Mouse (Mus musculus) frontal cortex, adult 2 months (tissue): ENCODE measurements at regions not wholly inside any gene's neighbourhood (a gene's known extent, or its start where the extent isn't known, plus 50 kb on each side); places are given as distances from the start of the nearest gene placed in this dataset.
A peak's percentile ranks its signal among the peaks of the same experiment; 100 is the strongest.

Experiments used
- DNase-seq, 2 experiments: peaks; one replicate each; pipeline ENCODE4 v3.0.0; 2022; ENCODE audit warnings: low spot score in 1 of 2; ENCODE audit errors: extremely low spot score in 1 of 2

DNA sequence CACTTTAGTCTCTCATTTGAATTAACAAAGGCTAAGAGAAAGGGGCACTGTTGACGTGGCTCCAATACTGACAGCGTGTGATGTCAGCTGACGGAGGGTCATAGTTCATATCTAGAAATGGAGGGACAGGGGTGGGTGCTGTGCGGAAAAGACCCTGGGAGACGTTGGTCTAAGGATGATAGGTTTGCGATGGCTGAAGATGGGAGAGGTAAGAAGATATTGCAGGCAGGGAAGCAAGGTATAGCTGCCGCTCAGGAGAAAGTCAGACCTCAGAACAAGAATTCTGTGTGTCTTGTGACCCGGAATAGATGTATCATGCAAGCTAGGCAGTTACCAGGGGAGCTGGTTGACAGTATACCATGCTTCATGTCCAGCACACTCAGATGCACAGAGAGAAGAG is 130.8 kb upstream of the Lrig1 start:
- no peak for DNase-seq

DNA sequence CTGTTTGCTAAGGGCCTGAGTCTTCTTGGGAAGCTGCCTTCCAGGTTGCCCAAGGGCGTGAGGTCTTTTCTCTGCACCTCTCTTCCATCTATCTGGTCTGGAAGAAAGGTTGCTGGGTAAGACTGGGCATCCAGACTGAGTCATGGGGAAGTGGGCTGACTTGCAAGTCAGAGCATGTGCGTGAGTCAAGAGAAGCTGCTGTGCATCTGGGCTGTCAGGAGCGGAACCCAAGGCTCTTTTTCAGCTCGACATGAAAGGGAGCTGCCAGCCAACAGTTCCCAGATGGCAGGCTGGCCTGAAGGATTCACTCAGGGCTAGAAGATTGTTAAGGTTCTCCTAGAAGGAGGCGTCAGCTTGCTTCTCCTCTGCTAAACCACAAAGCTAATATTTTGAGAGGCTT is 129.3 kb upstream of the Lrig1 start:
- peak; percentile 39 to 59 for DNase-seq

GRCm38 (mm10) chr6:94826656-94827055 is 126.7 kb upstream of the Lrig1 start:
- DNase-seq: no peak

DNA sequence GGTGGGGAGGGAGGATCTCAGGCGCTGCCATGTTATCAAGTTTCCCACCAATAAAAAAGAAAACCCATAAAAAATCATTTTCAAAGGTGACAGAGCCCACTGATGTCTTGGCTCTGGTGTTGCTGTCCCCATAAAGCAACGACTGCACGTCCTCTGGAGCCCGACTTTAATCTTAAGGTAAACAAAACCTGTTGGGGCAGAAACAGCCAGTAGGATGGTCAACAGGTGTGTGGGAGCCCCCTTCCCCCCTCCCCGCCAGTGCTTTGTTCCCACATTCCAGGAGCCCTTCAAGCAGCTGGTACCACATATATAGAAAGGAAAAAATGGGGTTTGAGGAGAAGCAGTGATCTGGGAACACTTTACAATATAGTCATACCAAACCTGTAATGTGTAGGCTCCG is 118.3 kb upstream of the Lrig1 start:
- DNase-seq: no peak

DNA sequence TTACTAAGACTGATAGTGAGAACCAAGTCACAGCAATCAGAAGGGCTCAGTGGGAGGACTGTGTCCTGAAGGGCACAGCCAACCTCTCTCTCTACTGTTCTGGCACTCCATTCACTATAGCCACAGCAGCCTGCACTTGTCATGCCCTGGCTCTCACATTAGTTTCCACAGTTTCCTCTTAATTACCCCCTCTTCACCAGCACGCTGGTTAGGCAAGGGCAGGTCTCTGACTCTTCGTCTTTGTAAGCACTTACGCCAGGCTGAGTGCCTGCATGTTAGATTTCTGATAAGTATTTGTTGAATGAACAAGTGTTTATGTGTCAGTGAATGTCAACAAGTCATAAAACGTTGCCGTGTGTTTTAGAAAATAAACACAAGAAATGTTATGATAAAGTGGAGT is 116.2 kb upstream of the Lrig1 start:
- no peak for DNase-seq

DNA sequence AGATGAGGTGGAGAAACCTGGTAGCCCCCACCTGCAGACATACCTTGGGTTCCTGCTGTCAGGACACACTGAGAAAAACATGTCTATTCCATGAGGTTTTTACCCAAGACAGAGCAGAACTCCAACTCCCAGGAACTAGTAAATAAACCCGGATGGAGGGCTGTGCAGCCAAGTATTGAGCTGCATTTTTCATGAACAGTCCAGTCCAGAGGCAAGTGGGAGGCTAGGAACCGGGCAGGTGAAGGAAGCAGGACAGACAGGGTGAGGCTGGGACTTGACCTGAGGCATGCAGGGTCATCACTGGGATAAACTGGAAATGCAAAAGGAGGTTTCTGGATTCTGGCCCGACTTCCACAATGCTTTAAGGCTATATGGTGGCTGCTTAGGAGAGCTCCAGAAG is 114.8 kb upstream of the Lrig1 start:
- DNase-seq: no peak

DNA sequence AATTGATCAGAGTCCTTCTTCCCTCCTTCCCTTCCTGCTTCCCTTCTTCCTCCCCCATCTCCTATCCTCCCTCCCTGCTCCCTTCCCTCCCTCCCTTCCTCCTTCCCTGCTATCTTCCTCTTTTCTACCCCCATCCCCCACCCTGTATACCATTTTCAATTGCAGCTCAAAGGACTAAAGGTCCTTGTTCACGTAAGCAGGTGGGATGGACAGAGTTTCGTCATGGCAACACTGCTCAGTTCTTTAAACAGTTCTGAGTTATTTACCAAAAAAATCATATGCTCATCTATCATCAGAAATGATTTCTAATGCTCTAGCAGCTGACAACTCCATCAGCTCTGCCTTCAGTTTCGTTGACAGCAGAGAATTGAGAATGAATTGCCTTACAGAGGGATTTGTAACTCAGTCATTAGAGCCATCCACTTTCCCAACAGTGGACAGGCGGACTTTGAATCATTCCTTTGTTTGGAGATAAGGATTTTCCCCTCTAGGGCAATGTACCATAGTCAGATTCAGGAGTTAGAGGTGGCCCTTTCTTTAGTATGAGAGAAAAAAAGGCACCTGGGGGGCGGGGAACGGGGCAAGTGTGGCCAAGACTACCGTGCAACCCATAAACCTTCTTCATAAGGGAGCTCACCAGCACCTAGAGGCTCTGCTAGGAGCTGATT is 113.7 kb upstream of the Lrig1 start:
- DNase-seq: no peak

DNA sequence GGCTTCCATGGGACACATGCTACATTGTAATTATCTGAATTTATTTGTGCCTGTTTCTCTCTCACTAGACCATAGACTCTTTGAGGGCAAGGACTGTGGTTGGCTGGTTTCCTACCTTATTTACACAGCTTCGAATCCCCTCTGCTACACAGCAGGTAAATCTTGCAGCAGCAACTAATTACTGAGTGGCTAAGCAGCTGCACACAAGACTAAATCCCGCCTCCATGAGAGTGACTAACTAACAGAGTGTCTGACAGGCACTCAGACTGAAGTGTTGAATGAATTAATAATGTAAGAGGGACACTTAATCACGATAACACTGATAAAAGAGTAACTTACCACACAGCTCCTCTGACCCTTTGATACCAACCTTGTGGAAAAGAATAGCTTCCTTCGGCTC is 111.9 kb upstream of the Lrig1 start:
- no peak for DNase-seq

GRCm38 (mm10) chr6:94807216-94807615 is 107.3 kb upstream of the Lrig1 start:
- no peak for DNase-seq

GRCm38 (mm10) chr6:94806481-94807160 is 106.7 kb upstream of the Lrig1 start:
- DNase-seq: no peak

- no peak for DNase-seq
These were observed 105.7 kb upstream of the Lrig1 start for GRCm38 (mm10) chr6:94805685-94806084.

DNA sequence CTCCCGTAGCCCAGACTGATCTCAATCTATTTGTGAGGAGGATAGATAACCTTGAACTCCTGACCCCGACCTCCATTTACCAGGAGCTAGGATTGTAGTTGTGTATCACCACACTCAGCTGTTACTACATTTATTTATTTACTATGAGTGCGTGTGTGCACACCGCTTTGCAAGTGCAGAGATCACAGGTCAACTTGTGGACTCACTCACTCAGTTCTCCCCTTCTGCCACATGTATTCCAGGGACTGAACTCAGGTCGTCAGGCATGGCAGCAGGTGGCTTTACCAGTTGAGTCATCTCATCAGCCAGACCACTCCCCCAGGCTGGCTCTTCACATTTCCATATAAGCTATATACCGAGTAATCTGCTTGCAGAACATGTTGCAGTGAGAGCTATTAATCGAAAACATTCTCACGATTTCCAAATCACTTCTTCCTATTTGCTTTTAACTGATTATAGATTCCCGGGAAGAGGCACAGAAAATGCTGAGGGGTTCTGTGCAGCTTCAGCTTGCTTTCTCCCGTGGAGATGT is 104.4 kb upstream of the Lrig1 start:
- no peak for DNase-seq

GRCm38 (mm10) chr6:94801039-94801438 is 101.1 kb upstream of the Lrig1 start:
- no peak for DNase-seq

DNA sequence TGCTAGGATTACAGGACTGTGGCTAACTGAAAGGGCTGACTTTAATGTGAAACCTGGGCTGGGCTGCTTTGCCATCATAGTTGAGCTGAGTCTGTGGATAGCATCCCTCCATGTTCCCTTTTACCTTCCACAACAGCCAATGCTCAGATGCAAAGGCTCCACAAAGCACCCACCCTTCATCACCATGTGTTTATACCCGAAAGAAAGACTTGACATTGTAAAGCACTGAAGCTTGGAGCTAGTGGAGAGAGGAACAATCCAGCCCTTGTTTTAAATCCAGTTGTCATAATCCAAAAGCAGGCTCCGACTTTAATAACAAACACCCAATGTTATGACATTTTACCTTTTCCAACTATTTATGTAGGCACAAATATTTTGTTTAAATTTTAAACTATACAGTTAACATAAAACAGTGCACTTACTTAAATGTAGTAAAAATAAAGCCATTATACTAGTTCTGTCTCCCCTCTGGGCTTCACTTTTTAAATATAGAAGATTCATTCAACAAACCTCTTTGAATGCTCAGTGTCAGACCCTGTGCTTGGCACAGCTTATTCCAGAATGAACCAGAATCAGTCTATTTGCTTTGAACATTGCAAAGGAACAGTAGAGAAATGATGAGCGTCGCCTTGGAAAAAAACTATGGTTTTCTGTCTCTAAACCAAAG is 98.7 kb upstream of the Lrig1 start:
- no peak for DNase-seq

GRCm38 (mm10) chr6:94795442-94795841 is 95.5 kb upstream of the Lrig1 start:
- no peak for DNase-seq

- DNase-seq: no peak
These were observed 93.6 kb upstream of the Lrig1 start for GRCm38 (mm10) chr6:94793555-94793954.

DNA sequence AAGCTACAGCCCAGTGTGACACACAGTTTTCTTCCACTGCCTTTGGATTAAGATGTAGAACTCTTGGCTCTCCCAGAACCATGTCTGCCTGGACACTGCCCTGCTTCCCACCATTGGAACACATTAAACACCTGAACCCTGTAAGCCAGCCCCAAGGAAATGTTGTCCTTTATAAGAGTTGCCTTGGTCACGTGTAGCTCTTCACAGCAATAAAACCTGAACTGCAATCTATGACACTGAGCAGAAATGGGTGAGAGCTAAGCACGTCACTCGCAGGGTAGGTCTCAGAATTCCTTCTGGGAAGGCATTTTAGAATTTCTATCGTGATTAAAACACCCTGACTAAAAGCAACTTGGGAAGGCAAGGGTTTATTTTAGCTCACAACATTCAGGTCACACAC is 92.4 kb upstream of the Lrig1 start:
- DNase-seq: no peak

DNA sequence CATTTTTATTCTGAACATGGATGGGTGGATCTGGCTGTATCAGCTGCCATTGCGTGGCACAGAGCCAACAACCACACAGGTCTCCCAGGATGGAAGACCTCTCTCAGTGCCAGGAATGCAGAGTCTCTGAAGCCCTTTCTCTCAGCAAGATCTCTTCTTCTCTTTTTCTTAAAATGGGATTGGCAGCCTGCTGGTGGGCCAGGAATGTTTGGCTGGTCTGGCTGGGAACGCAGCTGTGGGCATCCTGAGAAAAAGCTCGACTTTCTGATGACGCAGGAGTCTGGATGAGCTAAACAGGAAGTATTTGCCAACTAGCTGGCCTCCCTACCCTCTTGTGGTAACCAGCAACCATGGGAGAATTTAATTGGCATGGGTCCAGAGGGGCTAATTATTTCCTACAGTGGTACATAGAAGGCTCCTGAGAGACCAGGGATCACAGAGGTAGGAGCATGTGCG is 89.4 kb upstream of the Lrig1 start:
- DNase-seq: no peak

DNA sequence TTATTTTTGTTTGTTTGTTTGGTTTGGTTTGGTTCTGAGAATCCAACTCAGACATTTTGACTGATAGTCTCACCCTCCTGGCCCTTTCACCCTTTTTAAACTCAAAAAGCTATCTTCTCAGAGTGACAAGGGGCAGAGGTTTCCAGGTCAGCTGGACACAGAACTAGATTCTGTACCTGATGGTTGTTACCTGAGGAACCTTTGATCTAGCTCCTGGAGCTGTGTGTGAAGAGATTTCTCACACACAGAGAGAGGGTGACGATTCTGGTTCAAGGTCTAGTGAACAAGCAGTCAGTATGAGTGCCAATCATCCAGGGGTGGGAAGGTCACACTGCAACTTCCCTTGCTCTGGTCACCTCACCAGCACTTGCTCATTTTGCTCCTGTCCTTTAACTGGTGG is 83.5 kb upstream of the Lrig1 start:
- no peak for DNase-seq

GRCm38 (mm10) chr6:94780621-94781020 is 80.7 kb upstream of the Lrig1 start:
- no peak for DNase-seq

GRCm38 (mm10) chr6:94779854-94780253 is 79.9 kb upstream of the Lrig1 start:
- DNase-seq: no peak

- DNase-seq: no peak
These were observed 79.3 kb upstream of the Lrig1 start for GRCm38 (mm10) chr6:94779213-94779612.
